Mouse (Mus musculus): Measurements from ENCODE around the gene Csnk2a2.
A peak's percentile ranks its signal among the peaks of the same experiment; 100 is the strongest.

Csnk2a2 gene

GRCm38 (mm10) chr8:95490006-95490405 is at the start of gene Csnk2a2:
Gene Csnk2a2 (minus strand): TSS chr8:95490039.
- peak; percentile 58 to 84 for DNase-seq (ENCODE audit: inconsistent age in 2 of 2, low spot score in 1 of 2)

- DNase-seq (ENCODE audit: inconsistent age in 2 of 2, low spot score in 1 of 2): no peak
Observed at GRCm38 (mm10) chr8:95539487-95539886, 49.6 kb upstream of the Csnk2a2 start.

- peak; percentile 77 to 92 for DNase-seq (ENCODE audit: inconsistent age in 2 of 2, low spot score in 1 of 2)
Observed at GRCm38 (mm10) chr8:95533584-95534387, 43.9 kb upstream of the Csnk2a2 start, which contains the start of gene Ccdc113. Gene Ccdc113 (plus strand): TSS chr8:95534085.

- no peak for DNase-seq (ENCODE audit: inconsistent age in 2 of 2, low spot score in 1 of 2)
Observed at GRCm38 (mm10) chr8:95532206-95532605, 42.4 kb upstream of the Csnk2a2 start.

- DNase-seq (ENCODE audit: inconsistent age in 2 of 2, low spot score in 1 of 2): peak in 1 of 2 experiments; percentile 39
Observed at GRCm38 (mm10) chr8:95528750-95529310, 39.0 kb upstream of the Csnk2a2 start.

- no peak for DNase-seq (ENCODE audit: inconsistent age in 2 of 2, low spot score in 1 of 2)
Observed at GRCm38 (mm10) chr8:95528194-95528593, 38.4 kb upstream of the Csnk2a2 start.

GRCm38 (mm10) chr8:95523991-95524390 is 34.2 kb upstream of the Csnk2a2 start:
- DNase-seq (ENCODE audit: inconsistent age in 2 of 2, low spot score in 1 of 2): no peak

- no peak for DNase-seq (ENCODE audit: inconsistent age in 2 of 2, low spot score in 1 of 2)
Observed at GRCm38 (mm10) chr8:95516928-95517327, 27.1 kb upstream of the Csnk2a2 start.

- peak; percentile 52 to 77 for DNase-seq (ENCODE audit: inconsistent age in 2 of 2, low spot score in 1 of 2)
Observed at GRCm38 (mm10) chr8:95513219-95513618, 23.4 kb upstream of the Csnk2a2 start.

GRCm38 (mm10) chr8:95512257-95512656 is 22.4 kb upstream of the Csnk2a2 start:
- DNase-seq (ENCODE audit: inconsistent age in 2 of 2, low spot score in 1 of 2): peak in 1 of 2 experiments; percentile 29

- DNase-seq (ENCODE audit: inconsistent age in 2 of 2, low spot score in 1 of 2): no peak
Observed at GRCm38 (mm10) chr8:95506245-95506644, 16.4 kb upstream of the Csnk2a2 start.

GRCm38 (mm10) chr8:95505606-95506005 is 15.8 kb upstream of the Csnk2a2 start:
- DNase-seq (ENCODE audit: inconsistent age in 2 of 2, low spot score in 1 of 2): no peak

GRCm38 (mm10) chr8:95504835-95505234 is 15.0 kb upstream of the Csnk2a2 start:
- no peak for DNase-seq (ENCODE audit: inconsistent age in 2 of 2, low spot score in 1 of 2)

GRCm38 (mm10) chr8:95502431-95502830 is 12.6 kb upstream of the Csnk2a2 start:
- no peak for DNase-seq (ENCODE audit: inconsistent age in 2 of 2, low spot score in 1 of 2)

GRCm38 (mm10) chr8:95500436-95500835 is 10.6 kb upstream of the Csnk2a2 start:
- no peak for DNase-seq (ENCODE audit: inconsistent age in 2 of 2, low spot score in 1 of 2)

- peak in 1 of 2 experiments; percentile 44 for DNase-seq (ENCODE audit: inconsistent age in 2 of 2, low spot score in 1 of 2)
Observed at GRCm38 (mm10) chr8:95499266-95500064, 9.6 kb upstream of the Csnk2a2 start.

GRCm38 (mm10) chr8:95497821-95498220 is 8.0 kb upstream of the Csnk2a2 start:
- DNase-seq (ENCODE audit: inconsistent age in 2 of 2, low spot score in 1 of 2): peak; percentile 64 to 85

- peak in 1 of 2 experiments; percentile 43 for DNase-seq (ENCODE audit: inconsistent age in 2 of 2, low spot score in 1 of 2)
Observed at GRCm38 (mm10) chr8:95496420-95496819, 6.6 kb upstream of the Csnk2a2 start.

GRCm38 (mm10) chr8:95495444-95495843 is 5.6 kb upstream of the Csnk2a2 start:
- no peak for DNase-seq (ENCODE audit: inconsistent age in 2 of 2, low spot score in 1 of 2)

GRCm38 (mm10) chr8:95492057-95492456 is 2.2 kb upstream of the Csnk2a2 start:
- no peak for DNase-seq (ENCODE audit: inconsistent age in 2 of 2, low spot score in 1 of 2)

- peak; percentile 88 to 96 for DNase-seq (ENCODE audit: inconsistent age in 2 of 2, low spot score in 1 of 2)
Observed at GRCm38 (mm10) chr8:95488698-95489332, 1.0 kb downstream of the Csnk2a2 start.
